Mouse (Mus musculus) erythroblast, embryonic 14.5 days (primary cell): Measurements from ENCODE around the gene Hmga1. TPM values are rescaled to one million over a fixed set of nuclear protein-coding genes. Genes with fewer than 3 reads are reported as not detected.

Source experiments
- H3K27me3 ChIP-seq: 2 replicates; pipeline ENCODE4 v1.6.1; 2012; ENCODE audit warnings: inconsistent platforms; ENCODE audit not compliant: control insufficient read depth
- H3K36me3 ChIP-seq: 2 replicates; pipeline ENCODE4 v1.6.1; 2012; ENCODE audit warnings: mild to moderate bottlenecking, inconsistent platforms; ENCODE audit not compliant: control insufficient read depth
- H3K4me1 ChIP-seq: 2 replicates; pipeline ENCODE4 v1.6.1; 2012; ENCODE audit warnings: inconsistent platforms; ENCODE audit not compliant: control insufficient read depth
- H3K4me3 ChIP-seq: replicated peaks from 2 replicates; pipeline ENCODE3; 2012; ENCODE audit warnings: moderate library complexity, mild to moderate bottlenecking, inconsistent platforms
- H3K9me3 ChIP-seq: 2 replicates; pipeline ENCODE4 v1.6.1; 2012; ENCODE audit warnings: low read length, inconsistent platforms, mixed read lengths; ENCODE audit not compliant: control insufficient read depth
- GATA1 ChIP-seq: IDR thresholded peaks from 2 replicates; pipeline ENCODE4 v1.6.1; 2012; ENCODE audit warnings: low read length, inconsistent platforms, mixed read lengths
- TAL1 ChIP-seq: IDR thresholded peaks from 3 replicates; pipeline ENCODE4 v1.6.1; 2012; ENCODE audit warnings: low read length, inconsistent platforms, mixed read lengths
- polyA plus RNA-seq: library from polyadenylated mRNA; stranded (reverse); fragments of >175 nt; gene quantifications from 2 replicates; pipeline ENCODE4 v1.2.3, GENCODE M21; 2012

Hmga1 gene
- polyA plus RNA-seq, 1 experiment, result 57.3 TPM

- Histone ChIP-seq H3K27me3 (peaks cover 69% of the 10 kb centered on the region), H3K9me3 (no peaks in the 10 kb centered on the region; the same call in 1 of the 2 replicates), H3K4me3 (no peak overlapping the region), H3K4me1 (no peaks in the 10 kb centered on the region), H3K36me3 (no peaks in the 10 kb centered on the region)
- TF ChIP-seq TAL1 (no peak), GATA1 (no peak)
Observed at GRCm38 (mm10) chr17:27511865-27512618, 44.3 kb upstream of the Hmga1 start.

GRCm38 (mm10) chr17:27512619-27513161, 43.6 kb upstream of the Hmga1 start:
- no peaks in the 10 kb centered on the region for H3K36me3 ChIP-seq
- no peaks in the 10 kb centered on the region; the same call in 1 of the 2 replicates for H3K9me3 ChIP-seq
- H3K27me3 ChIP-seq, result peaks cover 75% of the 10 kb centered on the region
- no peak for TF ChIP-seq GATA1
- no peak for TF ChIP-seq TAL1
- no peak overlapping the region for H3K4me3 ChIP-seq
- no peaks in the 10 kb centered on the region for H3K4me1 ChIP-seq

- TF ChIP-seq TAL1 (no peak), GATA1 (no peak)
- no peaks in the 10 kb centered on the region; the same call in 1 of the 2 replicates for H3K9me3 ChIP-seq
- H3K36me3 ChIP-seq, result no peaks in the 10 kb centered on the region
- H3K4me1 ChIP-seq, result no peaks in the 10 kb centered on the region
- no peak overlapping the region for H3K4me3 ChIP-seq
- H3K27me3 ChIP-seq, result peaks cover 79% of the 10 kb centered on the region
Observed at GRCm38 (mm10) chr17:27513279-27513915, 42.9 kb upstream of the Hmga1 start.

- H3K27me3 ChIP-seq, result peaks cover 83% of the 10 kb centered on the region
- H3K36me3 ChIP-seq, result no peaks in the 10 kb centered on the region
- TF ChIP-seq TAL1, result no peak
- TF ChIP-seq GATA1, result no peak
- H3K4me1 ChIP-seq, result no peaks in the 10 kb centered on the region
- H3K9me3 ChIP-seq, result no peaks in the 10 kb centered on the region; the same call in 1 of the 2 replicates
- H3K4me3 ChIP-seq, result no peak overlapping the region
Observed at GRCm38 (mm10) chr17:27513916-27514762, 42.2 kb upstream of the Hmga1 start.

- Histone ChIP-seq H3K36me3 (no peaks in the 10 kb centered on the region), H3K4me3 (no peak overlapping the region), H3K4me1 (no peaks in the 10 kb centered on the region), H3K27me3 (peaks cover 66% of the 10 kb centered on the region), H3K9me3 (no peaks in the 10 kb centered on the region)
- TF ChIP-seq TAL1 (no peak), GATA1 (no peak)
Observed at GRCm38 (mm10) chr17:27518296-27518695, 38.0 kb upstream of the Hmga1 start.

- Histone ChIP-seq H3K9me3 (no peaks in the 10 kb centered on the region), H3K4me3 (no peak overlapping the region), H3K36me3 (no peaks in the 10 kb centered on the region), H3K4me1 (no peaks in the 10 kb centered on the region), H3K27me3 (peaks cover 59% of the 10 kb centered on the region)
- TF ChIP-seq TAL1, result no peak
- TF ChIP-seq GATA1, result no peak
Observed at GRCm38 (mm10) chr17:27518700-27519595, 37.3 kb upstream of the Hmga1 start.

- Histone ChIP-seq H3K9me3 (no peaks in the 10 kb centered on the region; the same call in 1 of the 2 replicates), H3K27me3 (peaks cover 43% of the 10 kb centered on the region), H3K4me1 (no peaks in the 10 kb centered on the region), H3K36me3 (no peaks in the 10 kb centered on the region), H3K4me3 (no peak overlapping the region)
- TF ChIP-seq GATA1 (no peak), TAL1 (no peak)
Observed at GRCm38 (mm10) chr17:27520557-27520956, 35.7 kb upstream of the Hmga1 start.

GRCm38 (mm10) chr17:27521303-27521702, 35.0 kb upstream of the Hmga1 start, which contains the start of gene Grm4:
Grm4 (minus strand) TSS chr17:27521403.
- Histone ChIP-seq H3K9me3 (peaks cover 4% of the 10 kb centered on the region), H3K27me3 (peaks cover 38% of the 10 kb centered on the region), H3K4me3 (no peak within 1 kb of the TSS), H3K4me1 (no peaks in the 10 kb centered on the region), H3K36me3 (no peaks in the 10 kb centered on the region)
- TF ChIP-seq TAL1 (no peak), GATA1 (no peak)
